Mouse (Mus musculus): Measurements from ENCODE around the gene Atf6.

DNA sequence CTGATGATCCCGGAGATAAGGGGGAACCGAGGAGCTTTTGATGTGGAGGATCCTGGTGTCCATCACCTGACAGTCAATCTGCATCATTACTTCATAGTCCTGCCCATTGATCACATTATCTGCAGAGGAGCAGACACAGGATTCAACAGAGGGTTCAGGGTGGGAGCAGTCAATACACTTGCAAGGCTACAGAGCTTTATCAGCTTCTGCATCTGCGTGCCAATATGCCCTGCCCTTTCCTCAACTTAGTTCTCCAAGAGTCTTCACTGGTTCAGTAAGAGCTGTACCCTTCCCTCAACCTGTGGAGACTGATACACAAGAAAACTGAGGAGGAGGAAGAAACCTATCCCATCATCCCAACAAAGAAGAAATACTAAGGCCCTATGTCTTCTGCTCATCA, 157.6 kb downstream of the Atf6 start:
- TF ChIP-seq POLR2A (IDR thresholded peaks at IDR 0.05; ENCODE audit: low read depth, low read length): no peak
- no peak for TF ChIP-seq CTCF (IDR thresholded peaks at IDR 0.05; ENCODE audit: extremely low read depth, insufficient read depth, insufficient read length, insufficient replicate concordance)
